Mouse (Mus musculus) heart, embryonic 16.5 days (tissue): ENCODE measurements around the gene Gm20431. TPM values are rescaled to one million over a fixed set of nuclear protein-coding genes. Genes with fewer than 3 reads are reported as not detected.

Experiments
- ATAC-seq: fragments of 200-750 bp; cut with Nextera tagmentation; replicated peaks from 2 replicates; pipeline ENCODE4 v1.8.0; 2017; ENCODE audit warnings: moderate number of reproducible peaks; ENCODE audit not compliant: insufficient read depth, low FRiP score; ENCODE audit errors: extremely low read depth
- H3K27ac ChIP-seq: fragments of 300-500 bp; sonication (generic); 2 replicates; pipeline ENCODE4 v1.5.1; 2014; ENCODE audit warnings: mild to moderate bottlenecking, low read length, control low read depth, moderate library complexity
- H3K27me3 ChIP-seq: fragments of 300-500 bp; sonication (generic); 2 replicates; pipeline ENCODE4 v1.6.1; 2014; ENCODE audit warnings: low read length, mixed read lengths; ENCODE audit not compliant: control insufficient read depth, insufficient read depth
- H3K36me3 ChIP-seq: fragments of 300-500 bp; sonication (generic); 2 replicates; pipeline ENCODE4 v1.6.1; 2014; ENCODE audit not compliant: control insufficient read depth, insufficient read depth
- H3K4me1 ChIP-seq: fragments of 300-500 bp; sonication (generic); 2 replicates; pipeline ENCODE4 v1.6.1; 2014; ENCODE audit warnings: low read length, mixed read lengths; ENCODE audit not compliant: control insufficient read depth, insufficient read depth
- H3K4me2 ChIP-seq: fragments of 300-500 bp; sonication (generic); 2 replicates; pipeline ENCODE4 v1.6.1; 2014; ENCODE audit warnings: low read depth, mild to moderate bottlenecking, control low read depth, low read length
- H3K4me3 ChIP-seq: fragments of 300-500 bp; sonication (generic); 2 replicates; pipeline ENCODE4 v1.5.1; 2014; ENCODE audit warnings: mild to moderate bottlenecking, control low read depth, low read length
- H3K9ac ChIP-seq: fragments of 300-500 bp; sonication (generic); 2 replicates; pipeline ENCODE4 v1.6.1; 2014; ENCODE audit warnings: low read length, control low read depth
- H3K9me3 ChIP-seq: fragments of 300-500 bp; sonication (generic); replicated peaks from 2 replicates; pipeline ENCODE4 v1.6.1; 2016; ENCODE audit warnings: low read length; ENCODE audit not compliant: control insufficient read depth
- WGBS: fragments of 180-500 bp; shearing (Covaris S2); extraction: QIAGEN DNeasy Blood & Tissue Kit; methylation state at CpG from one replicate; pipeline ENCODE4 v1.1.7; 2014; 5-methylcytosine and 5-hydroxymethylcytosine counted together
- polyA plus RNA-seq: library from polyadenylated mRNA; unstranded; fragments of >200 nt; fragmentation: Nextera tagmentation; extraction: Ambion mirVana; gene quantifications from 2 replicates; pipeline ENCODE4 v1.2.1, GENCODE M21; 2015

Gm20431 gene
- polyA plus RNA-seq, 1 experiment from 2014 or later, result 3.0 TPM

DNA sequence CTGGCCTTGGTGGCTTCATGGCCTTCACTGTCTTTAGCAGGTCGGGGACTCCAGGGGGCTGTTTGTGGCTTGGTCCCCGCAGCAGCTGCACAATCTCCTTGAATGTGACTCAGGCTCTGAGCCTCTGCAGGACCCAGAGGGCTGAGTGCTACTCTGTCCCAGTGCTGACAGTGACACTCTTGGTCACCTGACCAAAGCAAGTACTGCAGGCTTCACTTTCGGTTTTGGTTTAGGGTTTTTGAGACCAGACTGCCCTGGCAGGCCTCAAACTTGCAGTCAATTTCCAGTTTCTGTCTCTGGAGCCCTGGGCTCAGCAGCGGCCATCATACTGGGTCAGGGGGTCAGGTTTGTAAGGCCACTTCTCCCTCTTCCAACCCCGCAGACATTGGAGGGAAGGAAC lies 36.6 kb upstream of the Gm20431 start:
- peaks cover 16% of the 10 kb centered on the region for H3K4me1 ChIP-seq
- ATAC-seq, result peak; percentile 77
- H3K9ac ChIP-seq, result peak overlapping the region; percentile 18
- H3K4me2 ChIP-seq, result peak overlapping the region; percentile 55
- H3K27ac ChIP-seq, result peak overlapping the region; percentile 84
- H3K27me3 ChIP-seq, result no peaks in the 10 kb centered on the region
- H3K9me3 ChIP-seq, result no peaks in the 10 kb centered on the region
- WGBS, result 9% methylated on average over 5 of the region's 5 CpGs
- no peaks in the 10 kb centered on the region for H3K36me3 ChIP-seq
- H3K4me3 ChIP-seq, result peak overlapping the region; percentile 17; the same call in 1 of the 2 replicates

DNA sequence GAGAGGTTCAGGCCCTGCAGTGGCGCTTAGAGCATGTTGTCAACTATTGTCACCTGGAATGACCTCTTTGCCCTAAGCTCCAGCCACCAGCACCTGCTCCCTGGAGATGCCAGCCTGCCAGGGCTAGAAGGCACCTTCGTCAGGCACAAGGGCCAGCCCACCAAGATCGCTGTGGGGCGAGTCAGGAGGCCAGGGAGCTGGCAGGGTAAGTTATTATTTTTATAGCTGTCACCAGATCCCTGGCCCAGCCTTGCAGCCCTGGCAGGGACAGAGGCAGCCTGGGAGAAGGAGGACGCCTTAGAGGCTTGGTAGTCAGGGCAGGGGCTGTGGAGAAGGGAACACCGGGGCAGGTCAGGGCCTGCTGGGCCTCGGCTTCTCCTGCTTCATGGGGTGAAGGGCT lies 34.8 kb upstream of the Gm20431 start:
- WGBS, result 66% methylated on average over 7 of the region's 7 CpGs
- Histone ChIP-seq H3K36me3 (no peaks in the 10 kb centered on the region), H3K4me2 (no peak overlapping the region), H3K4me1 (peaks cover 14% of the 10 kb centered on the region), H3K4me3 (no peak overlapping the region), H3K9ac (peak overlapping the region; percentile 16; the same call in 1 of the 2 replicates), H3K27me3 (no peaks in the 10 kb centered on the region), H3K9me3 (no peaks in the 10 kb centered on the region), H3K27ac (peak overlapping the region; percentile 20; the same call in 1 of the 2 replicates)
- ATAC-seq, result 0 out of 2 replicates have a peak, but pooled peaks have one; percentile 15

DNA sequence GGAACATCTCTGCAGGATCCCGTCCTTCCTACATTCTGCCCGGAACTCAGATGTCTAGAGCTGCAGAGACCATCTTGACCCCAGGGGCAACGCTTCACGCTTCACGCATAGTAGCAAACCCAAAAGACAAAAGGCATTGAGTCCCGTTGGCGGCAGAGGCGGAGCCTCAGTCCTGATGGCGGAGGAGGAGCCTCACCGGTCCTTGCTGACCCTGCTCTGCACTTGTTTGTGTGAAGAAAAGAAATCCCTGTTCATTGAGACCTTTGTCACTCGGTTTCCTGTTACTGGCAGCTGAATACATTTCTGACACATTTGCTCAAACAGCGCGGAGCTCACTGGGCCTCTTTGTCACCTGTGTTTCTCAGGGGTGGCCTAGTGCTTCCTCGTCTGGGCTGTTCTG lies 34.2 kb upstream of the Gm20431 start:
- ATAC-seq, result no peak
- H3K4me2 ChIP-seq, result no peak overlapping the region
- H3K4me1 ChIP-seq, result peaks cover 19% of the 10 kb centered on the region
- no peaks in the 10 kb centered on the region for H3K36me3 ChIP-seq
- H3K9ac ChIP-seq, result no peak overlapping the region
- H3K9me3 ChIP-seq, result no peaks in the 10 kb centered on the region
- H3K27me3 ChIP-seq, result no peaks in the 10 kb centered on the region
- H3K4me3 ChIP-seq, result no peak overlapping the region
- 88% methylated on average over 14 of the region's 14 CpGs for WGBS
- H3K27ac ChIP-seq, result no peak overlapping the region

DNA sequence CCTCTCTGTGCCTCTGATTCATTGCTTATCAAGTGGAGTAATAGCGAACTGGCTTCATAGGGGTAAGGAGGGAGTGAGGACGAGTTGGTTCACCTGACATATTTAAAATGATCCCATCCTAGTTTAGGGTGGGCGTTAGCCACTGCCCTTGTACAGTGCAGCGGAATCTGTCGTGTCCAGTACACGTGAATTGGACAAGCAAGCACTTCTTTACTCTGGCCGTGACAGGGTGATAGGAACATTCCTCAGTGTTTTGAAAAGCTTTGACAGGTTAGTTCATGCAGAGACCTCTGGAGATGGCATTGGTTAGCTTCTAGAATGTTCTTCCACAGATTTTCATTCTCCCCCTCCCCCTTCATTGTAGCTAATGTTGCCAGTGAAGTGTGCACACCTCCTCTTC lies 33.7 kb upstream of the Gm20431 start:
- WGBS, result 92% methylated on average over 7 of the region's 7 CpGs
- Histone ChIP-seq H3K4me3 (no peak overlapping the region), H3K9me3 (no peaks in the 10 kb centered on the region), H3K36me3 (no peaks in the 10 kb centered on the region), H3K27ac (no peak overlapping the region), H3K27me3 (no peaks in the 10 kb centered on the region), H3K4me2 (no peak overlapping the region), H3K9ac (no peak overlapping the region), H3K4me1 (peaks cover 20% of the 10 kb centered on the region)
- no peak for ATAC-seq

DNA sequence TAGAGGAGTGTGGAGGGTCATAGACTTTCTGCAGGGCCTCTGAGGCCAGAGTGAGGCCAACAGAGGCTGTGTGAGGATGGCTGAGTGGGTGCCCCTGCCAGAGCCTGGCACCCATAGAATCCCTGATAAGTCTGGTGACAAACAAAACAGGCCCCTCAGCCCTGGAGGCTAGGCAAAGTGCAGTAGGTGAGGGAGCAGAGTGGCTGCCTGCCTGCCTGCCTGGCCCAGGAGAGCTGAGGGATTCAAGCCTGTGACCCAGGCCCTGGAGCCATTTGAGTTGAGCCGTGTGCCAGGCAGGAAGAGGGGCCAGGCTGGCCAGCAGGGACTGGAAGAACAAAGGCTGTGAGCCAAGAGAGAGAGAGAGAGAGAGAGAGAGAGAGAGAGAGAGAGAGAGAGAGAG lies 32.9 kb upstream of the Gm20431 start:
- H3K9me3 ChIP-seq, result no peaks in the 10 kb centered on the region
- H3K9ac ChIP-seq, result no peak overlapping the region
- WGBS, result 56% methylated on average over 1 of the region's 1 CpGs
- H3K4me1 ChIP-seq, result peaks cover 20% of the 10 kb centered on the region
- no peaks in the 10 kb centered on the region for H3K36me3 ChIP-seq
- ATAC-seq, result no peak
- no peak overlapping the region for H3K27ac ChIP-seq
- H3K27me3 ChIP-seq, result no peaks in the 10 kb centered on the region
- H3K4me2 ChIP-seq, result no peak overlapping the region
- no peak overlapping the region for H3K4me3 ChIP-seq

DNA sequence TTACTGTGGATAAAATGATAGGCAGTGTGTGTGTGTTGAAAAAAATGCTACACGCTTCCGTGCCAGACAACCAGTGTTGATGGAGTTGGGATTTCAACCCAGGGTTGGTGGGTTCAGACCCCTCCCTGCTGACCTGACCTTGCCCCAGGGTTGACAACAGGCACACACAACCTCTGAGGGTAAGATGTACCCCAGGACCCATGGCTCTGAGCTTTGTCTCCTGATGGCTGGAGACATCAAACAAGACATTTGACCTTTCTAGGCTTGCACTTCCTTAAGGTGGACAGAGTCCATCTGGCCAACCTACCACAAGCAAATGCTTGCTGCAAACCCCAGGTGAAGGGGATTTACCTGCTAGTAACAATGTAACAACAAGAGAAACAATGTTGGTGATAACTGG lies 32.2 kb upstream of the Gm20431 start:
- H3K4me1 ChIP-seq, result peaks cover 20% of the 10 kb centered on the region
- no peak overlapping the region for H3K4me3 ChIP-seq
- H3K36me3 ChIP-seq, result no peaks in the 10 kb centered on the region
- whole genome bisulfite sequencing, result 84% methylated on average over 2 of the region's 2 CpGs
- H3K4me2 ChIP-seq, result no peak overlapping the region
- ATAC-seq, result no peak
- H3K27me3 ChIP-seq, result no peaks in the 10 kb centered on the region
- no peak overlapping the region for H3K27ac ChIP-seq
- no peaks in the 10 kb centered on the region for H3K9me3 ChIP-seq
- H3K9ac ChIP-seq, result no peak overlapping the region

DNA sequence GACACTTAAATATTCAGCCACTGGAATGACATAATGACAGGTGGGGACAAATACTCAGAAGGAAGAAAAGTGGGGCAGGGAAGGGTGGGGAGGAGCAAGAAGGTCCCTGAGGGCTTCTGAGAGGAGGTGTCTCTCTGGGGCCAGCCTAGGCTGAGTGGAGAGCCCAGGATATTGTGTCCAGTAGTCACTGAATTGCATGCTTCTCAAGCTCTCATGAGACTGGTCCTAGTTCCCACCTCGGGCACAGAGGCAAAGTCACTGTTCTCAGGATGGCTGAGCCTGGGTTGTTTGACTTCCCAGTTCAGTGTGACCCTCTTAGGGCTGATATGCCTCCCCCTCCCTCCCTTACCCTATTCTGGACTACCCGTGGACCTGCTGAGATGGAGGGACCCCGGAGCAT lies 31.5 kb upstream of the Gm20431 start:
- no peak overlapping the region for H3K9ac ChIP-seq
- no peak for ATAC-seq
- H3K9me3 ChIP-seq, result no peaks in the 10 kb centered on the region
- H3K36me3 ChIP-seq, result no peaks in the 10 kb centered on the region
- no peak overlapping the region for H3K27ac ChIP-seq
- WGBS, result 72% methylated on average over 3 of the region's 3 CpGs
- H3K4me1 ChIP-seq, result peaks cover 14% of the 10 kb centered on the region
- H3K4me2 ChIP-seq, result no peak overlapping the region
- no peaks in the 10 kb centered on the region for H3K27me3 ChIP-seq
- no peak overlapping the region for H3K4me3 ChIP-seq

DNA sequence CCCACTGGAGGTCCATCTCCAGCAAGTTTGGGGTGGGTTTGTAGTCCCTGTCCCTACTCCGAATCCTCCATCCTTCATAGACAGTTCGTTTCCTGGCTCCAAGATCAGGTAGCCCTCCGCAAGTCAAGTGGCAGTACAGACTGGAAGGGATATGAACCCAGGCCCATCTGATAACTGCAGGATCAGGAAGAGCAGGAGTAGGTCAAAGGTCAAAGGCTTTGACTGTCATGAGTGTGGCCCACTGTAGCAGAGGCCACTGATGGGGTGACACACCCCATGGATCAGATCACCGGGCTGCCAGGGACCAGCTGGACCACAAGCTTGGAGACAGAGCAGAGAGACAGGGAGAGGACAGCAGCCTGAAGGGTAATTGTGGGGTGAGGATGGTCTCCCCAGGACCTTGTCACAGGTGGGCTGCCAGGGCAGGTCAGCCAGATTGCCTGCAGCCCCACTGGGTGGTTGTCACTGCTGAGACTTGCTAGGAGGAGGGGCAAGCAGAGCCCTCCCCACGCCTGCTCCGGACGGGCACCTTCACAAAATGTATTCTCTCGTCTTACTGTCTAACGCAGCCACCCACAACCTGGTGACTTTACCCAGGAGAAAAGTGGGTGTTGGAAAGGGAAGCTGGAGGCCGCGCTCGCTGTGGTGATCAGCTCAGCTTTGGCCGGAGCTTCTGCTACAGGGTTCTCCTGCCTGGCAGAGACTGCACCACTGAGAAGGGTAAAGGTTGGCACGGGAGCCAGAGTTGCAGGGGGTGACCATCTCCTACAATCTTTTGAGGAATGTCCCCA lies 30.8 kb upstream of the Gm20431 start:
- Histone ChIP-seq H3K27me3 (no peaks in the 10 kb centered on the region), H3K4me1 (peaks cover 11% of the 10 kb centered on the region), H3K4me2 (peak overlapping the region; percentile 59; the same call in 1 of the 2 replicates), H3K9me3 (no peaks in the 10 kb centered on the region), H3K4me3 (no peak overlapping the region), H3K9ac (no peak overlapping the region), H3K36me3 (no peaks in the 10 kb centered on the region), H3K27ac (no peak overlapping the region)
- ATAC-seq, result no peak
- WGBS, result 87% methylated on average over 14 of the region's 14 CpGs

DNA sequence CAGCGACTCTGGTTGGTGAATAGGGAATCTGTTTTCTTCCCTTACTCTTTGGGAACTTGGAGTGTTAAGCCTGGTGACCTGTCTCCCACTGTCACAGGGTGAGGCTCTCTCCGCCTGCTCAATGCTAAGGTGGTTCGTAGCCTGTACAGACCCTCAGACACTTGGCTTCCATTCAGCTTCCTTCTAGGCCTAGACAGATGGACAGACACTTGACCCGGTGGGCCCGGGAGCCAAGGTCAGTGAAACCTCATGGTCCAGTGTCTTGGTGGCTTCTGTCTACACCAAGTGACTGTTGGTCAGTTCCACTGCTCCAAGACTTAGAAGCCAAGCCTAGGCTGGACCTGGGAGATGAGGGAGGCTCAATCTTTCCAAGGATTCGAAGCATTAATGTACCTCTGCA lies 30.1 kb upstream of the Gm20431 start:
- peaks cover 10% of the 10 kb centered on the region for H3K4me1 ChIP-seq
- no peak for ATAC-seq
- H3K27me3 ChIP-seq, result no peaks in the 10 kb centered on the region
- H3K9ac ChIP-seq, result peak overlapping the region; percentile 61
- no peak overlapping the region for H3K27ac ChIP-seq
- no peaks in the 10 kb centered on the region for H3K9me3 ChIP-seq
- H3K4me3 ChIP-seq, result peak overlapping the region; percentile 50
- 87% methylated on average over 6 of the region's 6 CpGs for WGBS
- H3K36me3 ChIP-seq, result no peaks in the 10 kb centered on the region
- peak overlapping the region; percentile 59 for H3K4me2 ChIP-seq
